Mouse (Mus musculus) heart, adult 9 months (tissue): ENCODE data around the gene Ubac2.
"Not testable (repeated sequence)": the region's sequence is repeated elsewhere in the genome, so short reads cannot be mapped to it uniquely, and the experiment has no call there.

Source experiments
- DNase-seq, 2 experiments: peaks; one replicate each; pipeline ENCODE4 v3.0.0; 2022; ENCODE audit warnings: low spot score in 2 of 2

Gene Ubac2

DNA sequence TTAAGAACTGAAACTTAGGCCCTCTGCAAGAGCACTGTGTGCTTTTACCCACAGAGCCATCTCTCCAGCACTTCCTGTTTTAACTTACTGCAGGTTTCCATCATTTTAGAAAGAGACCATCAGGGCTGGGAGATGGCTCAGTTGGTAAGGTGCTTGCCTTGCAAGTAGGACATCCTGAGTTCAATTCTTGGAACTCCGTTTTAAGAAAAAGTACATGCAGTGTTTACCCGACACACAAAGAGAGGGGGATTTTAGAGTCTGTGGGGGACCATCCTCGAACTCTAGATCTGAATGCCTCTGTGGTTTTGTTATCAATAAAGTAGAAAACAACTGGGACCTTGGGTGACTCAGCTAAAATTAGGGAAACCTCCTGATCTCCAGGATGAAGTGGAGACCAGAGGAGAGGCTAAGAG, 163.0 kb downstream of the Ubac2 start:
- DNase-seq, result no peak

DNA sequence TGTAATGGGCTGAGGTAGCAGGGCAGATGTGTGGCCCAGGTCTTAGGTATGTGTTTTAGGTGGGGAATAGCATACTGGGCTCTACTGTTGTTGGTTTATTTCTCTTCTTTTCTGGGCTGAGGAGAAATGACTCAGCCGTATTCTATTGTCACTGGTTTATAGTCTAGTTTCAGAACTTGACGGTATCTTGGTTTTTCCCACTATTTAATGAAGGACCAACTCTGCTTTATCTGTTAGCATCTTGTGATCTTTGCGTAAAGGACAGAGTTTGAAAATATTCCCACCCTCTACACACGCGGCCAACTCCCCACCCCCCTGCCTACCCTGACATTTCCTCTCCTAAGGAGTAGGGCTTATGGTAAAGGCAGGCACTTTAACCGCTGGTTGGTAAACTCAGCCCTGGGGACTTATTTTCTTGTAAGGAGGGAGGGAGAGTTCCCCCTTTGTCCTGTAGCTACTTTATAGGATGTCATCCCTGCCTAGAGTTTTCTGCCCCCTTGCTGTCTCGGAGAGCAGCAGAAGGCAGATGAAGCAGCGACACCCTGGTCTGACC, 163.8 kb downstream of the Ubac2 start:
- no peak for DNase-seq

DNA sequence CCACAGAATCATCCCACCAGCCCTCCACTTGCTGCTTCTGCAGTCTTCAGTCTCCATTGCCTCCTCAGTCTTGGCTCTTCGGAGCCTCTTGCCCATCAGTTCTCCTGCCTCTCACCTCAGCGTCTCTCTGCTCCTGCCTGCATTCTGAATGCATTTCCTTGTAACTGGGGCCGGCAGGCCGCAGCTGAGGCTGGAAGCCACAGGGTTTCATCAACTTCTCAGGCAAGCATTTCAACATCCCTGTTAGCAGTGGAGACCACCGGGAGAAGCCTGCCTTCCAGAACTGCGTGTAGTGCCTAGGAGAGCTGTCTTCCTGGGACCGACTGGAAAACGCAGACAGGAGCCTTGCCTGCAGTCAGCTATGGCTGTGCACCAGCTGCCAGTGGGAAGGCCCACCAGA, 169.4 kb downstream of the Ubac2 start:
- no peak for DNase-seq

DNA sequence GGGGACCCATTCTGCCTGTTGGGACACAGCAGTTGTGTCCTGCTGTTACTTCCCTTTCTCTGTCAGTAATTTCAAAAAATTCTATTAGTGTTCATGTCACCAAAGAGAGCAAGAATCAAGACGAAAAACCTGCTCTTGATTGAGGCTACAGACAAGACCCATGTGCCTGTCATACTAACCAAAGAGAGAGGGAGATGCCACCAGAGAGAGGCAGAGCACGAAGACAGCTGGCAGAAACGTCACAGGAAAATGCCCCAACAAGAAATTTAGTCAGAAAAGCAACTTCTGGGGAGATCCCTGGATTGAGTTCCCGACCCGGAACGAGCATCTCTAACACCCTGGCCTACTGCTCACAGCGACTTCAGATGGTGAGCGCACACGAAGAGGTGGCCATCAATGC, 170.4 kb downstream of the Ubac2 start:
- DNase-seq, result no peak

DNA sequence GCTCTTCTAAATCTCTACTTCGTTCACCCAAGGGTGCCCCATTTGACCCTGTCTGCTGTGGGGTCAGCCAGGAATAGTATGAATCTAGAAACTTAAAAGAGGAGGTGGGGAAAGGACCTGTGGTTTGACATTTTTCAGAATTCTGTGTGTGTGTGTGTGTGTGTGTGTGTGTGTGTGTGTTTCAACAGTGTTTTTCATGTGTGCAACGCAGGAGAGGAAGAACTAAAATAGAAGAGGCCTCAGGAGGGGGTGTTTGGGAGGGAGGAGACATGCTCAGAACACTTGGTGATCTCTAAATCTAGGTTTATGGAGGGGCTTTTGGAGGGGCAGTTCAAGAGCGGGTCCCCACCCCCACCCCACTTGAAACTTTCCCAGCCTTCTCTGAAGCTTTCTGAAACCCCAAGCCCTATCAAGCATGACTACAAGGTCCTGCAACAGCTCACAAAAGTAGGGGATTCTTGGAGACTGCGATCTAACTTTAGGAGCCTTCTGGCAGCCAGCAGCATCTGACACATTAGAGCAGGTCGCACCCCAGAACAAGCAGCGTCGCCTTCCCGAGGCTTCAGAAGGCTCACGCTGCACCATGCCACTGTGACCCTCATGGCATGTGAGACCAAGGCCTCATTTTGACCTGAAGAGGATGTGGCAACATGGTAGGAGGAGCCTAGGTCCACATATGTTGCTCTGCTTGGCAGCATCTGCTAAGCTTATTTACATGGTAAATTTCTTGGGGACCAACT, 174.6 kb downstream of the Ubac2 start:
- no peak for DNase-seq

DNA sequence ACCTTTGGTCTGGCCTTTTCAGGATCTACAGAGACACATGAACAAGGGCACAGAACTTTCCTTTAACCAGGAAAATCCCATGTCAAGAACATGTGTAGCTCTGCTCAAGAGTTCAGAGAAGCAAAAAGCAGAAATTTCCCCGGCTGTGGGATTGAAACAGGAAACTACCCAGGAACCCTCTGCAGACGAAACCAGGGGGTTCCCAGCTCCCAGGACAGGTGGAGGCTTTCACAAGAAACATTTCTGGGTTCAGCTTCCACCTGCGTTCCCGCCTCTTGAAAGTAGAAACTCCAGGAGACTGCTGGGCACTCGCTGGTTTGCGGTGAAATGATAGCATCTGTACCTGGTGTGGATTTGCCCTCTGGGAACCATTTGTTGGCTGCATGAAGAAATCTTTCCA, 178.5 kb downstream of the Ubac2 start:
- no peak for DNase-seq

DNA sequence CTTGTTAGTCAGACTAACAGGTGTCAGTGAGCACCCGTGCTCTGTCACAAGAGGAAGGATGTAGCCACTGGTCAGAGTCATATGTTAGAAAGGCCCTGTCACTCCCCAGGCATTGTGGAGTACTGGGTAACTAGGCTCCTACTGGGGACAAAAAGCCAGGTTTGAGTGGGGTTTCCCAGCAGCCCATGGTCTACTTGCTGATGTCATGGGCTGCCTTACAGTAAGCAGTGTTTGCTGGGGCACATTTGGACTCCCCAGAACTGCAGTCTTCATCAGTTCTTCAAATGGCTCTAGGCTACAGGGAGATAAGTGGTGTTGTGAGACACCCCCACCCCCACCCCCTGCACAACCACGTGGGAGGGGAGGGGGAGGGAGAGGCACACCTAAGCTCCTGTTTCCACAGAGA, 179.5 kb downstream of the Ubac2 start:
- DNase-seq, result no peak

DNA sequence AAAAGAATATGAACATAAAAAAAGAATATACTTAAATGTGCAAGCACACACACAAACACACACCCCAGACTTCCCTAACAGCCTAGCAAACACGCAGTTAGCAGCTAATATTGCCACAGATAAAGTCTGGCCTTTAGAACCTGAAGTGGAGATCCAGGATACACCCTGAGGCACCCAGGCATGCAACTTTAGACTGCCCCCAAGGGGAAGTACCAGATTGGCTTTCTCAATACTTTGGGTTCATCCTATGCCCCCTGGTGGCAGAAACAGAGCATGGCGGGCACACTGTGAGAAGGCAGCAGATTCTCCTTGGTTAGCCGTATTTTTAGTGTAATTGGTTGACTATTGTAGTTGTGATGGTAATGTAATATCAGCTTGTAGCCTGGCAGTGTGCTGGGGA, 182.2 kb downstream of the Ubac2 start:
- peak; percentile 57 to 82 for DNase-seq

DNA sequence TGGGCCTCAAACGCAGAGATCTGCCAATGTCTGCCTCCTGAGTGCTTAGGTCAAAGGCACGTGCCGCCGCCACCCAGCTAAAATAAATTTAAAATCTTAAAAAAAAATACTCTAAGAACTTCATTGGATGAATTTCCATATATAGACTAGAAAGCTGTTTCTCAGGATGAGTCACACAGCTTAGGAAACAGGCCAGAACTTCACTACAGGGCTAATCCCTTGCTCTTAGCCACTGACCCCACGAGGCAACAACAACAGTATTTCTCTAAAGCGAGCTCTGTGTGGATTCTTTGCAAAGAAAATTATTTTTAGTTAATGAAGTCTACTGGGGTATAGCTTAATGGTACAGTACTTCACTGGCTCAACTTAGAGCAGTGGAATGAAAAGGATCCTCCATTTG, 183.0 kb downstream of the Ubac2 start:
- no peak for DNase-seq

DNA sequence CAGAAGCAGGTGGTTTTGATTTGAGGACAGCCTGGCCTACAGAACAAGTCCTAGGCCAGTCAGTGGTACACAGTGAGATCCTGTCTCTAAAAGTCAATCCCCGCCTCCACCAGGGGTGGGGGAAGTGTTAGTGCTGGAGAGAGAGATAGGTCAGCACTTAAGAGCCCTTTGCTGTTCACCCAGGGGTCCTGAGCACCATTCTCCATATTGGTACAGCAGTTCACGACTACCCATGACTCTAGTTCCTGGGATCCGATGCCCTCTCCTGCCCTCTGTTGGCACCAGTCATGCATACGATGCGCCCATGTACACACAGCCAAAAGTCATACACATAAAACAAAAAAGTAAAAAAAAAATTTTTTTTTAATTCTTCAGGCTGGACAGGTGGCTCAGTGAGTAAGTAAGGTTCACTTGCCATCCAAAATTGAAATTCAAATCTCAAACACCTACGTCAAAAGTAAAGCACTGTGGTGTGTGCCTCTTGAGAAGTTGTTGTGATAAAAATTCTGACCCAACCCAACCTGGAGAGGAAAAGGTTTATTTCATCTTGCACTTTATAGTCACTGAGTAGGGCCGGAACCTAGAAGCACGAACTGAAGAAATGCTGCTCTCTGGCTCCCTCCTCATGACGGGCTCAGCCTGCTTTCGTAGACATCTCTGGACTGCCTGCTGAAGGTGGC, 184.1 kb downstream of the Ubac2 start:
- no peak for DNase-seq

DNA sequence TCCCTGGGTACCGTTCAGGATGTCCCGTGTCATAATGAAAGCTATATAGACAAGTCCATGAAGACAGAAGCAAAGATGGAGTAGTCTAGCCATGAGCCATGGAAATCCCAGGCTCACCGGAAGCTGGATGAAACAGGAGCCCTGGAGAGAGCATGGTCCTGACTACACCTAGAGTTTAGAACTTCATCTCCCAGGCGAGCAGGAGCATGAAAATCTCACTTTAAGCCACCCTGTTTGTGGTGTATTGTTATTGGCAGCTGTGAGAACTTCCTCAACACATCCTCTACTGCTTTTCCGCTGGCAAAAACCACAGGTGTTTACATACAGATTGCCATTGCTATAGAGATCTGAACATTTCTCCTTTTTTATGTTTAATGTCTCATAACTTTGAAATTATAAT, 185.2 kb downstream of the Ubac2 start:
- no peak for DNase-seq

DNA sequence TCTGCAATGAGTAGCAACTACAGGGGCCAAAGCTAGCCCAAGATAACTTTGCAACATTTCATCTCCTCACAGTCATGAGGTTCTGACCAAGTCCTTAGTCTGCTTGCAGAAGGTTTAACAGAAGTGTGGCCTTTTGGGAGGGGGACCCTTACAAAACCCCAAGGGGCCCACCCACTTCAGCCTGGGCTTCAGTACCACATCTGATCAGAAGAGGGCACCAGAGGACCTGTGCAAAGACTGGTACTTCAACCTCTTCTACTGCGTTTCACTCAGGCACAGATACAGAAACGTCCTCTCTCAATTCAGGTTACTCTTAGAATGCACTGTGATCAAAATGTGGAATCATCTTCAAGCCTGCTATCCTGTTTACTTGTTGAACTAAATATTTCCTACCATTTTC, 186.1 kb downstream of the Ubac2 start:
- DNase-seq, result peak; percentile 42 to 64

DNA sequence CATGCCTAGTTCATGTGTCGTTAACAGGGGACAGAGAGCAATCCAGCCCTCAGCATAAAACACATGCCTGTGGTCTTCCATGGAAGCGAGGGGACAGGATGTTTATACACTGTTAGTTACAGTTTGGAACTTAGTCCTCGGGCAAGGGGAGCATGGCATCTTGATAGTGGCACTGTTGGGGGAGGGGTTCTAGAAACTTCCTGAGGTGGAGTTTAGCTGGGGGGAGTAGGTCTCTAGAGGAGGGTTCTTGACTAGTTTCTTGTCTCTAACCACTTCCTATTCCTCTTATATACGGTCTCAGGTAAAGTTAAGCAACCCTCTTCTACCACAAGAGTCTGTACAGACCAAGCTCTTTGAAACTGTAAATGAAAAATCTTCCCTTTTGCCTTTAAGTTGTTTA, 187.8 kb downstream of the Ubac2 start:
- no peak for DNase-seq

DNA sequence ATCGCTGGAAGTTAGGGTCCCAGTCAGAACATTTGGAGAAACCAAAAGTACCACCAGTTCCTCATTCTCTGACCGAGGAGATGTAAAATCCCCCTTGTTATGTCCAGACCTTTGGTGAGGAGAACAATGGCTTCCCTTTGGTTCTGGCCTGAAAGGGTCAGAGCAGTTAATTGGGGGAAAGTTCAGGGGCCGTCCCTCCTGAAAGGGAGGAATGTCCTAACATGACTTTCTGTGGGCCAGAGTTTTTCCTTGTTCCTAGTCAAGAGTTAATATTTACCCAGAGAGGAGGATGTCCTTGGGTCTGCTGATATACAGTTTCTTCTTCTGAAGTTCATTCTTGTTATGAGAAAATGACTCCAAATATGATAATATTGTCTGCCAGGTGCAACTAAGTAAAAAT, 189.6 kb downstream of the Ubac2 start:
- not testable (repeated sequence) for DNase-seq

DNA sequence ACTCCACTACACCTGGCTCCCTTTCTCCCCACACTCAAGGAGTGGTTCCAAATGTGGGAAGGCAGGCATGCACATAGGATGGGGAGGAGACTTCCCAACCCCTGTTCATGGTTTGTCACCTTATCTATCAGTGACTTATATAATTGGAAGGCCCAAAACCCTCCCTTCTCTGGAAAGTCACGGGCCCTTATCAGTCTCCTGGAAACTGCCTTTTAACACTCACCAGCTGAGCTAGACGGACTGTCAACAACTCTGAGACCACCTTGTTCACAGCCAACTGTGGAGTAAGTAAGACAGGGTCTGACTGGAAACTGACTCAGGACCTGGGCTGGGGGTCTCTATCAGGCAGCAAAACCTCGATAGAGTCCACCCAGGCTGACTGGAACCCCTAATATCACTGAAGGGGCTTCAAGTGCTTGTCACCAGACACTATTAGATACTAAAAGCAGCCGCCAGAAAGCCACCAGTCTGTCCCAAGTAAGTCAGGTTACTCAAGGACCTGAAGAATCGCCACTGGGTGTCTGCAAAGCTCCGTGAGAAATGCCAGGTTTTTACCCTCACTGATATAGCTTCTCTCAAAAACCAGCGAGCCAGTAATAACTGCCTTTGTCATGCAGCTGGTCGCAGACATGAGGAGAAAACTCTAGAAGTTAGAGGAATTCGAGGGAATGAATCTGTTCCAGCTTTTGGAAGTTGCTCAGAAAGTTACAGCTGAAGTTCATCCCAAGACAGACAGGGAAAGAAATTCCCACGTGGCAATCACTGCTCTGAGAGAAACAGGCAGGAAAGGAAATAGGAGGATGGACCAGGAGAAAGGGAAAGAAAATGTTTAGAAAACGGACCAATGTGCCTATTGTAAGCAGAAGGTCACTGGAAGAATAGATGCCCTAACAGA, 190.6 kb downstream of the Ubac2 start:
- peak; percentile 32 to 50 for DNase-seq

DNA sequence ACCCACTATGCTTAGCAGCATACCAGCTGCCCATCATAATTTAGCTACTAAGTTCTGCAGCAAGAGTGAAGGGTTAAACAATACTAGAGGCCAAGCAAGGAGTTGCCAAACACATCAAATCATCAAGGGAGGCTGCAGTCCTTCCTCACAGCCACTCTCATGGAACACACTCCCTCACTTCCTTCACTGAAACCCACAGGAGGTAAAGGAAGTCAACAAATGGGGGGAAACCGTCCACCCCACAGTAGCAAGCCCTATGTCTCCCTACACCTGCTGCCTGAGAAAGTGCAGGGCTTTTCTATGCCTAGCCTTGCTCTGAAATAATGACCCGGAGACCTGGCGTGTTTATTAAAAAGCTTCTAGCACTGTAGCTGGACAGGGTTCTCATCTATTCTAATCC, 191.5 kb downstream of the Ubac2 start:
- DNase-seq, result no peak
